Mouse (Mus musculus): ENCODE measurements around the gene Avl9.

DNA sequence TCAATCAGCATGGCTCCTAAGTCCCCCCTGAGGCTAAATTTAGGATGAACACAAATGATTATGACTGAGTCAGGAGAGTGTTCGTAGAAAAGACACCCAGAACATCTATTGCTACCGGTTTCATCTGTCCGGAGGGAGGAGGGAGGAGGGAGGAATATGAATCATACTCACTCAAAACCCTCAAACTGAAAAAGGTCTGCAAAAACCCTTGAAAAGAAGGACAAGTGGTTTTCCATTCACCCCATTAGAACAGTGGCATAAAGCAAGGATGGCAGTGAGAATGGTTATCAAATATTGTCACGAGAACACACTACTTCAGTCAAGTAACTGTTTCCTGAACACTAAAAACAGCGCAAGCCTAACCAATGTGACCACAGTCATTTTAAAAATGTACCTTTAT is 70.4 kb downstream of the Avl9 start:
- TF ChIP-seq CTCF (IDR thresholded peaks at IDR 0.05; ENCODE audit: control insufficient read depth, insufficient read depth, insufficient read length) (no peak), USF1 (IDR thresholded peaks at IDR 0.05; ENCODE audit: low read depth) (no peak)
